ENCODE assay signal across 15 mouse cellular contexts in the genomic region with DNA sequence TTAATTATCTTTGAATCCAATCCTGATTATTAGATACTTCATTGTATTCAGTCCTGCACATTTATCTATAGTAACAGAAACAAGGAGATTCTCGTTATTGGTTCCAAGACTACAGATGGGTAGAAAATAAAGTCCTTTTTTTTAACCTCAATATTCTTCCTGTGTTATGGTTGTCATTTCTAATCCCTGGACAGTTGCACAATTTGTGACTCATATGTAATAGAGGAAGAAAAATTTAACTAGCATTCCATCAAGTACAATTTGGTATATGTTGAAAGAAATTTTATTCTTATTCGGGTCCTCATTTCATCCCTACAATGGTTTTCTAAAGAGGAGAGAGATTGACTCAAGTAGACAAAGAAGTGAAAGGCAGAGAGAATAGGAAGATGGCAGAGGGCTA. TPM values are rescaled to one million over a fixed set of nuclear protein-coding genes. Genes with fewer than 3 reads are reported as not detected.
A peak's percentile ranks its signal among the peaks of the same experiment; 100 is the strongest.
DNase-seq lines count a peak whose midpoint lies in the region; ATAC-seq and TF ChIP-seq lines count a peak whose summit lies in the region.
"Not testable (repeated sequence)": the region's sequence is repeated elsewhere in the genome, so short reads cannot be mapped to it uniquely, and the experiment has no call there.
"Had no signal": no experiment of that assay in that cellular context is flagged by ENCODE, and none has a peak within 500 bp of the region (broad histone marks: within the 10 kb centered on the region; RNA-seq: fewer than 3 reads in every experiment).

No protein-coding gene starts in this region.

- ATAC-seq in heart, embryonic 16.5 days (replicated peaks; ENCODE audit: extremely low read depth, insufficient read depth, low FRiP score); hindbrain, postnatal 0 days; liver, embryonic 12.5 days; midbrain, embryonic 13.5 days; neural tube, embryonic 13.5 days (ENCODE audit: low read depth): not testable (repeated sequence)

- H3K27me3 ChIP-seq in heart, embryonic 16.5 days (ENCODE audit: control insufficient read depth, insufficient read depth, low read length); hindbrain, postnatal 0 days (ENCODE audit: insufficient read depth, low read length); liver, embryonic 12.5 days (replicated peaks); midbrain, embryonic 13.5 days; neural tube, embryonic 13.5 days: not testable (repeated sequence)

- TF ChIP-seq CTCF in hindbrain, postnatal 0 days (IDR thresholded peaks at IDR 0.05; ENCODE audit: low read depth) = not testable (repeated sequence)

- H3K4me2 ChIP-seq in heart, embryonic 16.5 days (ENCODE audit: low read depth, low read length) = peak overlapping the region; percentile 78; the same call in 1 of the 2 replicates
- peak overlapping the region; percentile 53; the same call in 1 of the 2 replicates for H3K4me2 ChIP-seq in hindbrain, postnatal 0 days (ENCODE audit: low read depth, low read length)
- peak overlapping the region; percentile 78 for H3K4me2 ChIP-seq in liver, embryonic 12.5 days
- peak overlapping the region; percentile 61 for H3K4me2 ChIP-seq in midbrain, embryonic 13.5 days (replicated peaks)
- H3K4me2 ChIP-seq in neural tube, embryonic 13.5 days = peak overlapping the region; percentile 64

- not testable (repeated sequence) for H3K4me1 ChIP-seq in heart, embryonic 16.5 days (ENCODE audit: control insufficient read depth, insufficient read depth, low read length); hindbrain, postnatal 0 days (ENCODE audit: insufficient read depth, low read length); midbrain, embryonic 13.5 days (replicated peaks); neural tube, embryonic 13.5 days (replicated peaks)
- H3K4me1 ChIP-seq in liver, embryonic 12.5 days = peaks cover 12% of the 10 kb centered on the region

- not testable (repeated sequence) for H3K9ac ChIP-seq in heart, embryonic 16.5 days (ENCODE audit: low read length); hindbrain, postnatal 0 days (replicated peaks; ENCODE audit: low read length); liver, embryonic 12.5 days; midbrain, embryonic 13.5 days (replicated peaks); neural tube, embryonic 13.5 days

- not testable (repeated sequence) for H3K4me3 ChIP-seq in heart, embryonic 16.5 days (ENCODE audit: low read length); hindbrain, postnatal 0 days (ENCODE audit: low read length); liver, embryonic 12.5 days; midbrain, embryonic 13.5 days (replicated peaks)
- peak overlapping the region; percentile 53; the same call in 1 of the 2 replicates for H3K4me3 ChIP-seq in neural tube, embryonic 13.5 days

- H3K36me3 ChIP-seq in heart, embryonic 16.5 days (ENCODE audit: control insufficient read depth, insufficient read depth); hindbrain, postnatal 0 days (ENCODE audit: insufficient read depth, low read length); liver, embryonic 12.5 days; midbrain, embryonic 13.5 days; neural tube, embryonic 13.5 days: not testable (repeated sequence)

- 95% methylated on average over 2 of the region's 2 CpGs for WGBS in heart, embryonic 16.5 days
- WGBS in hindbrain, postnatal 0 days = 95% methylated on average over 2 of the region's 2 CpGs
- WGBS in liver, embryonic 12.5 days (ENCODE audit: insufficient replicate concordance) = 76% methylated on average over 2 of the region's 2 CpGs
- WGBS in midbrain, embryonic 13.5 days = 90% methylated on average over 2 of the region's 2 CpGs
- 95% methylated on average over 2 of the region's 2 CpGs for WGBS in neural tube, embryonic 13.5 days

- not testable (repeated sequence) for H3K27ac ChIP-seq in heart, embryonic 16.5 days (ENCODE audit: low read length); hindbrain, postnatal 0 days; liver, embryonic 12.5 days; midbrain, embryonic 13.5 days; neural tube, embryonic 13.5 days (replicated peaks)

- H3K9me3 ChIP-seq in heart, embryonic 16.5 days (replicated peaks; ENCODE audit: control insufficient read depth, low read length); hindbrain, postnatal 0 days (ENCODE audit: low read length); liver, embryonic 12.5 days (replicated peaks); midbrain, embryonic 13.5 days; neural tube, embryonic 13.5 days: not testable (repeated sequence)

- DNase-seq in 416B (ENCODE audit: low read depth) = peak; percentile 64
- DNase-seq in NIH3T3 (ENCODE audit: low read depth) = peak; percentile 26
- not testable (repeated sequence) for DNase-seq in hindbrain, postnatal 0 days (ENCODE audit: low spot score)

RNA-seq across cellular contexts. Expression of a gene that starts 1.2 kb away (rescaled TPM):
- polyA plus RNA-seq in heart, embryonic 16.5 days (2015; fragmentation: Nextera tagmentation; extraction: Ambion mirVana) = 16.6 and 20.1 TPM in 2 replicates
- 5.0 and 7.2 TPM in 2 replicates for total RNA-seq in hindbrain, postnatal 0 days (2014; rRNA removed)
- polyA plus RNA-seq in hindbrain, postnatal 0 days (2015; fragmentation: Nextera tagmentation; extraction: Ambion mirVana) = 8.6 and 13.1 TPM in 2 replicates
- polyA plus RNA-seq in liver, embryonic 12.5 days (2016; fragmentation: Nextera tagmentation; extraction: Ambion mirVana) = 4.2 and 4.4 TPM in 2 replicates
- 13.2 and 18.6 TPM in 2 replicates for polyA plus RNA-seq in midbrain, embryonic 13.5 days (2015; fragmentation: Nextera tagmentation; extraction: Ambion mirVana)
- polyA plus RNA-seq in neural tube, embryonic 13.5 days (2015; fragmentation: Nextera tagmentation; extraction: Ambion mirVana) = 10.5 and 12.7 TPM in 2 replicates

RNA-seq across cellular contexts. Expression of a gene that starts 1.2 kb away (rescaled TPM):
- polyA plus RNA-seq in heart, embryonic 16.5 days (2015; fragmentation: Nextera tagmentation; extraction: Ambion mirVana) = 6.9 and 8.6 TPM in 2 replicates
- 6.6 and 11.3 TPM in 2 replicates for total RNA-seq in hindbrain, postnatal 0 days (2014; rRNA removed)
- polyA plus RNA-seq in hindbrain, postnatal 0 days (2015; fragmentation: Nextera tagmentation; extraction: Ambion mirVana) = 7.3 and 7.8 TPM in 2 replicates
- 5.7 and 6.1 TPM in 2 replicates for polyA plus RNA-seq in liver, embryonic 12.5 days (2016; fragmentation: Nextera tagmentation; extraction: Ambion mirVana)
- polyA plus RNA-seq in midbrain, embryonic 13.5 days (2015; fragmentation: Nextera tagmentation; extraction: Ambion mirVana) = 11.7 and 12.2 TPM in 2 replicates
- polyA plus RNA-seq in neural tube, embryonic 13.5 days (2015; fragmentation: Nextera tagmentation; extraction: Ambion mirVana) = 11.6 and 11.7 TPM in 2 replicates

RNA-seq across cellular contexts. Expression of a gene that starts 48.1 kb away (rescaled TPM):
- 36.5 TPM in 2 replicates for polyA plus RNA-seq in heart, embryonic 16.5 days (2015; fragmentation: Nextera tagmentation; extraction: Ambion mirVana)
- total RNA-seq in hindbrain, postnatal 0 days (2014; rRNA removed) = 9.3 and 14.0 TPM in 2 replicates
- 13.8 and 14.1 TPM in 2 replicates for polyA plus RNA-seq in hindbrain, postnatal 0 days (2015; fragmentation: Nextera tagmentation; extraction: Ambion mirVana)
- polyA plus RNA-seq in liver, embryonic 12.5 days (2016; fragmentation: Nextera tagmentation; extraction: Ambion mirVana) = 57.3 and 59.0 TPM in 2 replicates
- polyA plus RNA-seq in midbrain, embryonic 13.5 days (2015; fragmentation: Nextera tagmentation; extraction: Ambion mirVana) = 23.2 and 24.1 TPM in 2 replicates
- 14.0 and 17.9 TPM in 2 replicates for polyA plus RNA-seq in neural tube, embryonic 13.5 days (2015; fragmentation: Nextera tagmentation; extraction: Ambion mirVana)

RNA-seq across cellular contexts. Expression of a gene that starts 54.4 kb away (rescaled TPM):
- polyA plus RNA-seq in heart, embryonic 16.5 days (2015; fragmentation: Nextera tagmentation; extraction: Ambion mirVana) = 0.17 TPM in 2 replicates
- total RNA-seq in hindbrain, postnatal 0 days (2014; rRNA removed) = 0.42 TPM in 1 of 2 replicates, not detected in the other
- 0.14 and 0.19 TPM in 2 replicates for polyA plus RNA-seq in hindbrain, postnatal 0 days (2015; fragmentation: Nextera tagmentation; extraction: Ambion mirVana)
- 0.06 TPM in 1 of 2 replicates, not detected in the other for polyA plus RNA-seq in liver, embryonic 12.5 days (2016; fragmentation: Nextera tagmentation; extraction: Ambion mirVana)
- 0.22 and 0.49 TPM in 2 replicates for polyA plus RNA-seq in midbrain, embryonic 13.5 days (2015; fragmentation: Nextera tagmentation; extraction: Ambion mirVana)
- 0.15 and 0.47 TPM in 2 replicates for polyA plus RNA-seq in neural tube, embryonic 13.5 days (2015; fragmentation: Nextera tagmentation; extraction: Ambion mirVana)
- total RNA-seq: ES-E14; granulocyte monocyte progenitor cell, adult 5-6 weeks; heart, postnatal 10 days; hematopoietic stem cell, adult 5-6 weeks; left cerebral cortex, adult 2 months; liver, adult 2 months; megakaryocyte progenitor cell, adult 5-6 weeks; monocyte, adult 5-6 weeks had no signal
- polyA plus RNA-seq: liver, adult 2 months had no signal
